ENCODE assay signal across 25 mouse cellular contexts in genomic region chr9:102972393-102973050, GRCm38 (mm10). TPM values are rescaled to one million over a fixed set of nuclear protein-coding genes. Genes with fewer than 3 reads are reported as not detected.
A peak's percentile ranks its signal among the peaks of the same experiment; 100 is the strongest.
DNase-seq lines count a peak whose midpoint lies in the region; ATAC-seq and TF ChIP-seq lines count a peak whose summit lies in the region.
"Had no signal": no experiment of that assay in that cellular context is flagged by ENCODE, and none has a peak within 500 bp of the region (broad histone marks: within the 10 kb centered on the region; RNA-seq: fewer than 3 reads in every experiment).

No protein-coding gene starts in this region.

- no peaks in the 10 kb centered on the region for H3K9me3 ChIP-seq in midbrain, embryonic 11.5 days (ENCODE audit: control insufficient read depth, low read length)
- H3K9me3 ChIP-seq in midbrain, postnatal 0 days (ENCODE audit: low read length): no peaks in the 10 kb centered on the region
- H3K9me3 ChIP-seq: forebrain, embryonic 15.5 days; heart, embryonic 15.5 days; hindbrain, embryonic 12.5 days; liver, embryonic 12.5 days; midbrain, embryonic 15.5 days; stomach, embryonic 15.5 days had no signal

- no peaks in the 10 kb centered on the region for H3K27me3 ChIP-seq in midbrain, embryonic 11.5 days (ENCODE audit: control insufficient read depth, insufficient read depth, low read length)
- H3K27me3 ChIP-seq in midbrain, postnatal 0 days (ENCODE audit: insufficient read depth, low read length): no peaks in the 10 kb centered on the region
- H3K27me3 ChIP-seq: forebrain, embryonic 15.5 days; heart, embryonic 15.5 days; hindbrain, embryonic 12.5 days; liver, embryonic 12.5 days; megakaryocyte, embryonic 14.5 days; midbrain, embryonic 15.5 days; stomach, embryonic 15.5 days had no signal

- intact Hi-C loops in gastrocnemius, adult 2 months (cut with DNase I): no loop called here

- no peak overlapping the region for H3K9ac ChIP-seq in midbrain, embryonic 11.5 days (ENCODE audit: low read length)
- H3K9ac ChIP-seq in midbrain, postnatal 0 days (replicated peaks; ENCODE audit: low read length, poor library complexity, severe bottlenecking): no peak overlapping the region
- H3K9ac ChIP-seq: forebrain, embryonic 15.5 days; heart, embryonic 15.5 days; hindbrain, embryonic 12.5 days; liver, embryonic 12.5 days; midbrain, embryonic 15.5 days; stomach, embryonic 15.5 days had no signal

- DNase-seq in gastrocnemius, adult 2 months: peak; percentile 43
- DNase-seq in gastrocnemius, postnatal 10 days: no peak
- peak; percentile 59 for DNase-seq in midbrain, embryonic 11.5 days (ENCODE audit: low spot score, missing footprints)
- no peak for DNase-seq in midbrain, postnatal 0 days (ENCODE audit: low spot score)
- peak; percentile 62 for DNase-seq in gonadal fat pad, adult 2 months (ENCODE audit: low read depth)
- DNase-seq in cerebellum, postnatal 4 days (ENCODE audit: low spot score in 2 of 2): no peak
- DNase-seq in left cerebral cortex, adult 18-20 months (ENCODE audit: low spot score in 2 of 2): no peak
- DNase-seq: cerebellum, adult 9-10 months; kidney, adult 18-20 months; kidney, postnatal 14 days; left cerebral cortex, postnatal 4 days; lung, adult 2 months; right cerebral cortex, postnatal 25 days; thymus, adult 18-20 months had no signal

- no peak overlapping the region for H3K4me3 ChIP-seq in gastrocnemius, adult 2 months
- H3K4me3 ChIP-seq in midbrain, embryonic 11.5 days (ENCODE audit: low read depth, low read length): no peak overlapping the region
- H3K4me3 ChIP-seq in midbrain, postnatal 0 days (ENCODE audit: low read depth, low read length): no peak overlapping the region
- H3K4me3 ChIP-seq: erythroblast, embryonic 14.5 days; forebrain, embryonic 15.5 days; heart, embryonic 15.5 days; hindbrain, embryonic 12.5 days; left cerebral cortex, adult 2 months; liver, embryonic 12.5 days; megakaryocyte, embryonic 14.5 days; midbrain, embryonic 15.5 days; stomach, embryonic 15.5 days had no signal

- no peak overlapping the region for H3K4me2 ChIP-seq in midbrain, embryonic 11.5 days
- no peak overlapping the region for H3K4me2 ChIP-seq in midbrain, postnatal 0 days (ENCODE audit: low read depth, low read length, poor library complexity, severe bottlenecking)
- H3K4me2 ChIP-seq: forebrain, embryonic 15.5 days; heart, embryonic 15.5 days; hindbrain, embryonic 12.5 days; liver, embryonic 12.5 days; midbrain, embryonic 15.5 days; stomach, embryonic 15.5 days had no signal

- peaks cover 4% of the 10 kb centered on the region; the same call in 1 of the 2 replicates for H3K4me1 ChIP-seq in midbrain, embryonic 11.5 days (ENCODE audit: control insufficient read depth, insufficient read depth, low read length)
- H3K4me1 ChIP-seq in midbrain, postnatal 0 days (ENCODE audit: insufficient read depth, low read length): no peaks in the 10 kb centered on the region
- H3K4me1 ChIP-seq: forebrain, embryonic 15.5 days; heart, embryonic 15.5 days; liver, embryonic 12.5 days; megakaryocyte, embryonic 14.5 days; midbrain, embryonic 15.5 days had no signal

- no peaks in the 10 kb centered on the region for H3K36me3 ChIP-seq in midbrain, embryonic 11.5 days (ENCODE audit: control insufficient read depth, insufficient read depth, low read length)
- no peaks in the 10 kb centered on the region for H3K36me3 ChIP-seq in midbrain, postnatal 0 days (ENCODE audit: insufficient read depth, low read length)
- H3K36me3 ChIP-seq: forebrain, embryonic 15.5 days; heart, embryonic 15.5 days; hindbrain, embryonic 12.5 days; liver, embryonic 12.5 days; midbrain, embryonic 15.5 days; stomach, embryonic 15.5 days had no signal

- peak overlapping the region; percentile 20; the same call in 1 of the 2 replicates for H3K27ac ChIP-seq in gastrocnemius, adult 2 months
- no peak overlapping the region for H3K27ac ChIP-seq in midbrain, embryonic 11.5 days (ENCODE audit: low read depth, low read length)
- H3K27ac ChIP-seq in midbrain, postnatal 0 days (ENCODE audit: low read depth, low read length): no peak overlapping the region
- H3K27ac ChIP-seq: forebrain, embryonic 15.5 days; heart, embryonic 15.5 days; hindbrain, embryonic 12.5 days; left cerebral cortex, adult 2 months; liver, embryonic 12.5 days; midbrain, embryonic 15.5 days; stomach, embryonic 15.5 days had no signal

- no peak for ATAC-seq in midbrain, embryonic 11.5 days (ENCODE audit: low FRiP score)
- ATAC-seq in midbrain, postnatal 0 days (ENCODE audit: low FRiP score): no peak
- ATAC-seq: activated CD4-positive, CD25-positive, alpha-beta regulatory T cell, adult 4 months; forebrain, embryonic 15.5 days; liver, embryonic 12.5 days; midbrain, embryonic 15.5 days had no signal

- whole genome bisulfite sequencing in midbrain, embryonic 11.5 days: 83% methylated on average over 2 of the region's 2 CpGs
- WGBS in midbrain, postnatal 0 days: 84% methylated on average over 2 of the region's 2 CpGs

- TF ChIP-seq CTCF in gastrocnemius, adult 2 months (IDR thresholded peaks at IDR 0.05): no peak
- TF ChIP-seq CTCF in midbrain, postnatal 0 days (IDR thresholded peaks at IDR 0.05): no peak

RNA-seq across cellular contexts. Expression of gene Slco2a1, which starts 16.0 kb away (rescaled TPM):
- total RNA-seq in gastrocnemius, adult 2 months (2021): under 1 TPM; 0.59 to 0.84 TPM
- 1 to 10 TPM in 1 of 2 experiments, under 1 TPM in 1; 0.92 to 1.8 TPM for total RNA-seq in gastrocnemius, postnatal 10 days (2021)
- polyA plus RNA-seq in midbrain, embryonic 11.5 days (2014; fragmentation: Nextera tagmentation; extraction: Ambion mirVana): 0.31 and 0.54 TPM in 2 replicates
- 9.3 and 9.9 TPM in 2 replicates for total RNA-seq in midbrain, postnatal 0 days (2014; rRNA removed)
- 4.2 and 4.9 TPM in 2 replicates for polyA plus RNA-seq in midbrain, postnatal 0 days (2015; fragmentation: Nextera tagmentation; extraction: Ambion mirVana)
- polyA plus RNA-seq in gonadal fat pad, adult 2 months (2012; rRNA removed): 36.8 and 61.6 TPM in 2 replicates
- 1 to 10 TPM; 1.1 to 1.5 TPM for total RNA-seq in left cerebral cortex, adult 18-20 months (2021)
- total RNA-seq: neutrophil, adult 5-6 weeks had no signal

Comparison
In these comparisons a context has a peak if more than half of its experiments do, and no peak if none do; other contexts are left out.
1. DNase-seq: peak in gastrocnemius, adult 2 months (single experiment), midbrain, embryonic 11.5 days (single experiment) and gonadal fat pad, adult 2 months (single experiment); none in gastrocnemius, postnatal 10 days (single experiment), midbrain, postnatal 0 days (single experiment), cerebellum, postnatal 4 days (0 of 2) and left cerebral cortex, adult 18-20 months (0 of 2).